Mouse (Mus musculus): ENCODE data around the gene Soat2.
"Not testable (repeated sequence)": the region's sequence is repeated elsewhere in the genome, so short reads cannot be mapped to it uniquely, and the experiment has no call there.

The Soat2 gene

GRCm38 (mm10) chr15:102147674-102148402 is 2.5 kb upstream of the Soat2 start:
- no peak for DNase-seq

GRCm38 (mm10) chr15:102149561-102149960 is 765 bp upstream of the Soat2 start:
- no peak for DNase-seq

- DNase-seq = no peak
Observed at GRCm38 (mm10) chr15:102152646-102153045, 2.3 kb downstream of the Soat2 start.

GRCm38 (mm10) chr15:102155006-102155405 is 4.7 kb downstream of the Soat2 start:
- not testable (repeated sequence) for DNase-seq

- no peak for DNase-seq
Observed at GRCm38 (mm10) chr15:102156836-102157235, 6.5 kb downstream of the Soat2 start.

GRCm38 (mm10) chr15:102160415-102161060 is 10.2 kb downstream of the Soat2 start:
- no peak for DNase-seq

- no peak for DNase-seq
Observed at GRCm38 (mm10) chr15:102163900-102164693, 13.8 kb downstream of the Soat2 start.

- no peak for DNase-seq
Observed at GRCm38 (mm10) chr15:102165468-102166100, 15.3 kb downstream of the Soat2 start.

GRCm38 (mm10) chr15:102167620-102168021 is 17.3 kb downstream of the Soat2 start:
- DNase-seq = peak in 1 of 2 experiments; percentile 43

- DNase-seq = no peak
Observed at GRCm38 (mm10) chr15:102169064-102169463, 18.7 kb downstream of the Soat2 start.

- DNase-seq = no peak
Observed at GRCm38 (mm10) chr15:102173581-102173980, 23.3 kb downstream of the Soat2 start.

- DNase-seq = no peak
Observed at GRCm38 (mm10) chr15:102175736-102176319, 25.5 kb downstream of the Soat2 start.

GRCm38 (mm10) chr15:102176571-102177316 is 26.4 kb downstream of the Soat2 start:
- DNase-seq = no peak

- DNase-seq = no peak
Observed at GRCm38 (mm10) chr15:102177417-102177816, 27.1 kb downstream of the Soat2 start.

- peak; percentile 89 to 90 for DNase-seq
Observed at GRCm38 (mm10) chr15:102178279-102178678, 28.0 kb downstream of the Soat2 start.

- DNase-seq = no peak
Observed at GRCm38 (mm10) chr15:102179106-102179505, 28.8 kb downstream of the Soat2 start.

- DNase-seq = no peak
Observed at GRCm38 (mm10) chr15:102179924-102180323, 29.6 kb downstream of the Soat2 start.

GRCm38 (mm10) chr15:102183076-102183475 is 32.8 kb downstream of the Soat2 start:
- peak in 1 of 2 experiments; percentile 48 for DNase-seq

- no peak for DNase-seq
Observed at GRCm38 (mm10) chr15:102186239-102186638, 35.9 kb downstream of the Soat2 start.

- peak; percentile 64 to 71 for DNase-seq
Observed at GRCm38 (mm10) chr15:102188096-102188495, 37.8 kb downstream of the Soat2 start.

GRCm38 (mm10) chr15:102188883-102189282 is 38.6 kb downstream of the Soat2 start:
- DNase-seq = peak; percentile 48 to 65

- no peak for DNase-seq
Observed at GRCm38 (mm10) chr15:102191699-102192098, 41.4 kb downstream of the Soat2 start.

Measured in kidney, postnatal 4 days (tissue).